Mouse (Mus musculus): ENCODE data around the gene Fau. TPM values are rescaled to one million over a fixed set of nuclear protein-coding genes. Genes with fewer than 3 reads are reported as not detected.
"Not testable (repeated sequence)": the region's sequence is repeated elsewhere in the genome, so short reads cannot be mapped to it uniquely, and the experiment has no call there.

Fau gene
- polyA plus RNA-seq, 1 experiment from 2014 or later, result 563 TPM

DNA sequence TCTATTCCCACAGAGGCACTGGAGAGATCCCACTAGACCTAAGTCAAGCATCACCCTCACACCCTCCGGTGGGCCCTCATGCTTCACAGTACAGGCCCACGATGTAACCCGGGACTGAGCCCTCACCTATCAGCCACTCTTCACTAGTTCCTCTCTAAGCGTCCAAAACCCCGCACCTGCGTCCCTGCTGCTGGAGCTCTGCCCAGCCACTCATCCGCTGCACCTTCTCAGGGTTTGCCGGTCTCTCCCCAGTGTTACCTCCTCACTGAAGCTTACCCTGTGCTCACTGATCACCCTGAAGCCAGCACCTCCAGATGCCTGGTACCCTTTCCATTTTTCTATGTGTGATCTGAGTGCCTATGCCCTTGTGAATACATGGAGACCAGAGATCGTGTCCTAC, 15.4 kb upstream of the Fau start:
- 76% methylated on average over 9 of the region's 9 CpGs for WGBS
- Histone ChIP-seq H3K4me2 (ENCODE audit: low read depth, low read length) (no peak overlapping the region), H3K27ac (ENCODE audit: low read depth, low read length) (no peak overlapping the region), H3K27me3 (ENCODE audit: control insufficient read depth, insufficient read depth, low read length) (no peaks in the 10 kb centered on the region), H3K9me3 (ENCODE audit: control insufficient read depth, low read length) (no peaks in the 10 kb centered on the region), H3K4me3 (ENCODE audit: low read depth, low read length) (no peak overlapping the region), H3K36me3 (ENCODE audit: control insufficient read depth, insufficient read depth, low read length) (no peaks in the 10 kb centered on the region), H3K4me1 (ENCODE audit: control insufficient read depth, insufficient read depth, low read length) (0 out of 2 replicates have a peak, but pooled peaks cover 7% of the 10 kb centered on the region), H3K9ac (replicated peaks; ENCODE audit: low read depth, low read length) (no peak overlapping the region)
- ATAC-seq (ENCODE audit: low read depth), result no peak

DNA sequence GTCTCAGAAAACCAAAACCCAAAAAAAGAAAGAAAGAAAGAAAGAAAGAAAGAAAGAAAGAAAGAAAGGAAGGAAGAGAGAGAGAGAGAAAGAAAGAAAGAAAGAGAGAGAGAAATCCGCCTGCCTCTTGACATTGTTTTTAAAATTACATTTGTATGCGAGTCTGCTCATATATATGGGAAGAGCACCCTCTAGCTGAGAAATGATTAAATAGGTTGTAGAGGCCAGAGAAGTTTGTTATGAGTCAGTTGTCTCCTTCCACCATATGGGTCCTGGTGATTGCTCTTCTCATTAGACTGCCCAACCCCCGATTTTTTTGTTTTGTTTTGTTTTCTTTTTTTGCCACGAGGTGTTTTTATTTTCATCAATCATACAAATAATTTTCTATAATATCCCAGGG, 13.5 kb upstream of the Fau start:
- not testable (repeated sequence) for H3K27me3 ChIP-seq (ENCODE audit: control insufficient read depth, insufficient read depth, low read length); H3K36me3 ChIP-seq (ENCODE audit: control insufficient read depth, insufficient read depth, low read length); H3K9ac ChIP-seq (replicated peaks; ENCODE audit: low read depth, low read length); H3K4me3 ChIP-seq (ENCODE audit: low read depth, low read length); H3K27ac ChIP-seq (ENCODE audit: low read depth, low read length); H3K4me2 ChIP-seq (ENCODE audit: low read depth, low read length); ATAC-seq (ENCODE audit: low read depth); H3K9me3 ChIP-seq (ENCODE audit: control insufficient read depth, low read length)
- peaks cover 18% of the 10 kb centered on the region for H3K4me1 ChIP-seq (ENCODE audit: control insufficient read depth, insufficient read depth, low read length)
- WGBS, result 75% methylated on average over 4 of the region's 4 CpGs

DNA sequence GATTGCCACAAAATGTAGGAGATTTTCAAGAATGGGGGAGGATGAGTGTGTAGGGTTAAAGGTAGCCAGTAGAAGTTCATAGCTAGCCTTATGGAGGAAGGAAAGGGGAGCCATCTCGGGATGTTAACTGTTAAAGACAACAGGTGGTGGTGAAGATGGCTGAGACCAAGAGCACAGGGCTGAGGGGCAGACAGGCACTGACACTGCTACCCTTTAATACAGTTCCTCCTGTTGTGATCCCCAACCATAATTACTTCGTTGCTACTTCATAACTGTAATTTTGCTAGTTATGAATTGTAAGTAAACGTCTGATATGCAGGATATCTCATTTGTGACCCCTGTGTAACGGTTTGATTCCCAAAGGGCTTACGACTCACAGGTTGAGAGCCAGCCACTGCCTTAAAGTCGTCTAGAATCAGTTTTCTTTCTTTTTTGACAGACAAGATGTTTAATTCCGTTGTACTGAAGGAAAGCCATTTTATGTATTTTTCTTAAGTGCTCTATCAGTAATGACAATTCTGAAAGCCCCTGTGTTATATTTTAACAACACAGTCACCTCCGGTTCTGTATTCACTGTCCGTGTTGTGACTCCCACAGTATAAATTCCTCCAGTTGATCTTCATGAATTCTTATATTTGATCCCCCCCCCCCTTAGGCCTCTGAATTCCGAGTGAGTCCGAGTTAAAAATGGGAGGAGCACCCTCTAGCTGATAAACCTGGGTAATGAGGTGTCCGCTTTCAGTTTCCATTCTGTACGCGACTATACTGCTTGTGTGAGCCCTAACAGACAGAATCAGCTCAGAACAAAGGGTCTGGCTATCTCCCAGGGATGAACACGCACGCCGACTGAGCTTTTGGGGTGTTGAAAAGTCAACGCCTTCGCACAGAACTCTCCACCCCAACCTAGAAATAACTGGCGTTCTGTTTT, 12.0 kb upstream of the Fau start:
- ATAC-seq (ENCODE audit: low read depth), result peak; percentile 42
- WGBS, result 20% methylated on average over 20 of the region's 20 CpGs
- H3K4me3 ChIP-seq (ENCODE audit: low read depth, low read length), result peak overlapping the region; percentile 84

DNA sequence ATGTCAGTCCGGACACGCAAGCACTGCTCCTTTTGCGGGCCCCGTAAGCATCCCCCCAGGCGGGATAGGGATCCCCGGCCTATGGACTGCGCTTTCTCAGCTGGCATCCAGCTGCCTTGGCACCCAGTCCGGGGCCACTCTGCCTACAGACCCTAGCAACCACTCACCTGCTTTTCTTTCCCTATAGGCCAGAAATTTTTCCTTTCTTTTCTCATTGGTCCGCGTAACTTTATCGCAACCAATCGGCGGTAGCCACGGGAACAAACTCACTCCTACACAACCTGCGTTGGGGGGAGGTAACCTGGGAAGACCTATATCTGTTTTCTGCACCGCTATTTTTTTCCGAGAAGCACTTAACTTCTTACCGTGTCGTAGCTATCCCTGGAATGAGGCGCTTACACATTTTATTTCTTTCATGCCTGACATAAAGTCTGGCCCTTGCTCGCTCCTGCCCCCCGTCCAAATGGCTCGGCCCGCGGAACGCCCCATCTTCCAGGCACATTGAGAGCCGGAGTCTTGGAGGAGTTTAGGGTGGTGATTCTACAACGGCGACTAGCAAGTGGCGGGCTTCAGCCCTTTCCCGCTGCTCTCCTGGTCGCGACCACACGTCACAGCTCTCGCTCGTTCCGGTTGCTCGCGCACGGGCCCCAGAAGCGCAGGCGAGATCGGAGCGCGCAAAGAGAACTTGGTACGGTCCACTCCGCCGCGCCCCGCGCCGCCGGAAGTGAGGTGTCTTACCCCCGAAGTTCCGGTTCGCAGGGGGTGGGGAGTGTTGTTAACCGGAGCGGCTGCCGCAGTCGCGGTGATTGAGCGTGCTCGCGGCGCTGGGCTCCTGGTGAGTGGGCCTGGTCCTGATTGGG, 11.1 kb upstream of the Fau start, which contains the start of gene Syvn1:
Syvn1 (plus strand) TSS at position 283 of the 860 bp plus-strand sequence.
- WGBS, result under 1% methylated on average over 55 of the region's 65 CpGs
- H3K4me3 ChIP-seq (ENCODE audit: low read depth, low read length), result peak within 1 kb of the TSS; percentile 84
- no peaks in the 10 kb centered on the region for H3K27me3 ChIP-seq (ENCODE audit: control insufficient read depth, insufficient read depth, low read length)
- H3K27ac ChIP-seq (ENCODE audit: low read depth, low read length), result peak within 1 kb of the TSS; percentile 100
- peak within 1 kb of the TSS; percentile 90 for H3K9ac ChIP-seq (replicated peaks; ENCODE audit: low read depth, low read length)
- peak within 1 kb of the TSS; percentile 70 for H3K4me2 ChIP-seq (ENCODE audit: low read depth, low read length)
- peaks cover 18% of the 10 kb centered on the region for H3K4me1 ChIP-seq (ENCODE audit: control insufficient read depth, insufficient read depth, low read length)
- peak; percentile 92 for ATAC-seq (ENCODE audit: low read depth)
- peaks cover 33% of the 10 kb centered on the region for H3K36me3 ChIP-seq (ENCODE audit: control insufficient read depth, insufficient read depth, low read length)
- no peaks in the 10 kb centered on the region for H3K9me3 ChIP-seq (ENCODE audit: control insufficient read depth, low read length)

More for the DNA sequence above, 12.0 kb upstream of the Fau start:
- Histone ChIP-seq H3K27ac (ENCODE audit: low read depth, low read length) (peak overlapping the region; percentile 100), H3K9me3 (ENCODE audit: control insufficient read depth, low read length) (no peaks in the 10 kb centered on the region), H3K4me1 (ENCODE audit: control insufficient read depth, insufficient read depth, low read length) (peaks cover 18% of the 10 kb centered on the region), H3K36me3 (ENCODE audit: control insufficient read depth, insufficient read depth, low read length) (peaks cover 24% of the 10 kb centered on the region), H3K4me2 (ENCODE audit: low read depth, low read length) (peak overlapping the region; percentile 70), H3K27me3 (ENCODE audit: control insufficient read depth, insufficient read depth, low read length) (no peaks in the 10 kb centered on the region), H3K9ac (replicated peaks; ENCODE audit: low read depth, low read length) (peak overlapping the region; percentile 90)

DNA sequence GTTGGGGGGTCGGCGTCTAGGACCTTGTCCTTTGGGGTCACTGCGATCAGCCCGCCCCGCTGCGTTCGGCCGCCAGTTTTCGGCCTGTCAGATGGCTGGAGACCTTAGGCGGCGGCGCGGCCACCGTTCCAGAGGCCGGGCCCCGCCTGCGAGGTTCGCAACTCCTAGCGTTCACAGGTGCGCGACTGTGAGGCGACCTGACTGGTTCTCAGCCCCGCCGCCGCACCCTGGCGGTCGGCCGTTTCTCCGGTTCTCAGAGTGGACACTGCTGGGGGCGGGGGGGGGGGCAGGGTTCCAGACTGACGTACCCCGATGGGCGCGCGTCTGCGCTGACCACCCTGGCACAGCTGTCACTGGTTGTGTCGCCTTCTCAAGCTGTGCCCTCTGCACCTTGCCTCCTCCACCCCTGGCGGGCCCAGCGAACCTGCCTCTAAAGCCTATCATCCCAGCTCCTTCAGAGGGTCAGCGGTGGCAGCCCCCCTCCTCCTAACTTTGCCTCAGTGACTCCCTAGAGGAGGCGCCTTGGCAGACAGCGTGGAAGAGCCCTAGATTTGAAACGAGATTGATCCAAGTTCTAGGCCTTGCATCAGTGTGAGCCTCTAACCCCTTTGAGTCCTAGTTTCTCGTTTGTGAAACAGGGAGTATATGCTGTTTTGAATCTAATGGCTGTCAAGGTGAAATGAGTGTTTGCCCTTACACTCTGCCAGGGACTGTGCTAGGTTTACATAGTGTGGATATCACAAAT, 10.3 kb upstream of the Fau start:
- 2% methylated on average over 44 of the region's 44 CpGs for WGBS
- ATAC-seq (ENCODE audit: low read depth), result peak; percentile 8
- peak overlapping the region; percentile 70 for H3K4me2 ChIP-seq (ENCODE audit: low read depth, low read length)
- H3K4me1 ChIP-seq (ENCODE audit: control insufficient read depth, insufficient read depth, low read length), result peaks cover 18% of the 10 kb centered on the region
- peak overlapping the region; percentile 90 for H3K9ac ChIP-seq (replicated peaks; ENCODE audit: low read depth, low read length)
- no peaks in the 10 kb centered on the region for H3K9me3 ChIP-seq (ENCODE audit: control insufficient read depth, low read length)
- peaks cover 41% of the 10 kb centered on the region for H3K36me3 ChIP-seq (ENCODE audit: control insufficient read depth, insufficient read depth, low read length)
- no peaks in the 10 kb centered on the region for H3K27me3 ChIP-seq (ENCODE audit: control insufficient read depth, insufficient read depth, low read length)
- H3K27ac ChIP-seq (ENCODE audit: low read depth, low read length), result peak overlapping the region; percentile 100
- peak overlapping the region; percentile 84 for H3K4me3 ChIP-seq (ENCODE audit: low read depth, low read length)

DNA sequence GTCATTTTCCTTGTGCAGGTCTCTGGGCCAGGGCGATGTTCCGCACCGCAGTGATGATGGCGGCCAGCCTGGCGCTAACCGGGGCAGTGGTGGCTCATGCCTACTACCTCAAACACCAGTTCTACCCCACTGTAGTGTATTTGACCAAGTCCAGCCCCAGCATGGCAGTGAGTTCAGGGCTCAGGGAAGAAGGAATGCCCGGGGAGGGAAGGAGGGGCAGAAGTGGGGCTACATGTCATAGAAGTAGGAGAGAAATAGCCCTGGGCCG, 9.8 kb upstream of the Fau start:
- Histone ChIP-seq H3K4me2 (ENCODE audit: low read depth, low read length) (peak overlapping the region; percentile 70), H3K4me1 (ENCODE audit: control insufficient read depth, insufficient read depth, low read length) (peaks cover 18% of the 10 kb centered on the region), H3K4me3 (ENCODE audit: low read depth, low read length) (peak overlapping the region; percentile 84), H3K36me3 (ENCODE audit: control insufficient read depth, insufficient read depth, low read length) (peaks cover 46% of the 10 kb centered on the region), H3K27ac (ENCODE audit: low read depth, low read length) (no peak overlapping the region), H3K9me3 (ENCODE audit: control insufficient read depth, low read length) (no peaks in the 10 kb centered on the region), H3K9ac (replicated peaks; ENCODE audit: low read depth, low read length) (peak overlapping the region; percentile 90; the same call in 1 of the 2 replicates), H3K27me3 (ENCODE audit: control insufficient read depth, insufficient read depth, low read length) (no peaks in the 10 kb centered on the region)
- ATAC-seq (ENCODE audit: low read depth), result no peak
- 86% methylated on average over 8 of the region's 8 CpGs for WGBS

DNA sequence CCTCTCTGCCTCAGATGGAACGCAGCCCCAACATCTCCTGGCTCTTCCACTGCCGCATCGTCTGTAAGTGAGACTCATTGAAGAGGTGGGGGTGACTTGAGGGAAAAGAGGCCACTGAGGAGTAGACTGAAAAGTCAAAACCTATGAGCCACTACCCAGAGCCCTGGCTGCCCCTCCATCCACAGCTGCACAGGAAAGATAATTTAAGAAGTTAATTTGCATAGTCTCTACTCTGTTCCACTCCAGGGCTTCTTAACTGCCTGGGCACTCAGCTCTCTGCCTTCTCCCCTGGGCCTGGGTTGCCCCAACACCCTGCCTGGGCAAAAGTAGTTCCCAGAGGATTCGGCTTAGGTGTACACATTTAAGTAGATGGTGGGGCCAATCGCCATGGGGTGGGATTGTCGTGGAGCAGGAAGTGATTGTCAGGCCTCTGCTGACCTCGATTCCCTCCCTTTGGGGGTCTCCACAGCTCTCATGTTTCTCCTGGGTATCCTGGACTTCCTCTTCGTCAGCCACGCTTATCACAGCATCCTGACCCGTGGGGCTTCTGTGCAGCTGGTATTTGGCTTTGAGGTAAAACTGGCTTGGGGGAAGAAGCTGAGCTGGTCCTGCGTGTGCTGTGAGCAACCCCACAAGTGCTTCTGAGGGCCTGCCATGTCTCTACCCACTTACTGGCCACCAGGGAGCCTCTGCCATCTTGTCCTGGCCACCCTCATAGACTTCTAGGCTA, 8.8 kb upstream of the Fau start:
- H3K9ac ChIP-seq (replicated peaks; ENCODE audit: low read depth, low read length), result no peak overlapping the region; the same call in 1 of the 2 replicates
- H3K36me3 ChIP-seq (ENCODE audit: control insufficient read depth, insufficient read depth, low read length), result peaks cover 56% of the 10 kb centered on the region
- H3K9me3 ChIP-seq (ENCODE audit: control insufficient read depth, low read length), result no peaks in the 10 kb centered on the region
- H3K4me1 ChIP-seq (ENCODE audit: control insufficient read depth, insufficient read depth, low read length), result peaks cover 18% of the 10 kb centered on the region
- no peak overlapping the region for H3K4me2 ChIP-seq (ENCODE audit: low read depth, low read length)
- no peak overlapping the region; the same call in 1 of the 2 replicates for H3K4me3 ChIP-seq (ENCODE audit: low read depth, low read length)
- H3K27ac ChIP-seq (ENCODE audit: low read depth, low read length), result no peak overlapping the region
- no peaks in the 10 kb centered on the region for H3K27me3 ChIP-seq (ENCODE audit: control insufficient read depth, insufficient read depth, low read length)
- ATAC-seq (ENCODE audit: low read depth), result no peak
- 90% methylated on average over 11 of the region's 11 CpGs for WGBS

DNA sequence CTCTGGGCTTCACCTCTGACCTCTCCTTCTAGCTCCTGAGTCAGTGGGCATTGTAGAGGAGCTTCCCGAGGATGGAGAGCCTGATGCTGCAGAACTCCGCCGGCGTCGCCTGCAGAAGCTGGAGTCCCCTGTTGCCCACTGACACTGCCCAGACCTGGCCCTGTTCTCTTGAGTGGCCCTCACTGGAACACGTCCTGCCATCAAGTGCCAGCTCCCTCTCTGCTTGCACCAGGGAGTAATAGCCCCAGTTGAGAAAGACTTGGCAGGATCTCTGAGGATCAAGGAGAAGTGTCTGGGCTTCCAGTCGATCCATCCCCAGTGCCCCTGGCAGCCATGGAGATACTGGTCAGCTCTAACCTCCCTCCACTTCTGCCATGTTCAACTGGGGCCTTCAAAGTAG, 5.1 kb upstream of the Fau start:
- 84% methylated on average over 7 of the region's 7 CpGs for WGBS
- Histone ChIP-seq H3K4me2 (ENCODE audit: low read depth, low read length) (no peak overlapping the region), H3K4me3 (ENCODE audit: low read depth, low read length) (no peak overlapping the region), H3K4me1 (ENCODE audit: control insufficient read depth, insufficient read depth, low read length) (peaks cover 18% of the 10 kb centered on the region), H3K9me3 (ENCODE audit: control insufficient read depth, low read length) (no peaks in the 10 kb centered on the region), H3K27ac (ENCODE audit: low read depth, low read length) (no peak overlapping the region), H3K27me3 (ENCODE audit: control insufficient read depth, insufficient read depth, low read length) (no peaks in the 10 kb centered on the region), H3K9ac (replicated peaks; ENCODE audit: low read depth, low read length) (no peak overlapping the region), H3K36me3 (ENCODE audit: control insufficient read depth, insufficient read depth, low read length) (peaks cover 68% of the 10 kb centered on the region)
- ATAC-seq (ENCODE audit: low read depth), result no peak

Data from neural tube, embryonic 14.5 days (tissue).